Mouse (Mus musculus): ENCODE measurements around the gene Spem2. TPM values are rescaled to one million over a fixed set of nuclear protein-coding genes. Genes with fewer than 3 reads are reported as not detected.
A peak's percentile ranks its signal among the peaks of the same experiment; 100 is the strongest.

Gene Spem2
- polyA plus RNA-seq, 1 experiment = not detected

DNA sequence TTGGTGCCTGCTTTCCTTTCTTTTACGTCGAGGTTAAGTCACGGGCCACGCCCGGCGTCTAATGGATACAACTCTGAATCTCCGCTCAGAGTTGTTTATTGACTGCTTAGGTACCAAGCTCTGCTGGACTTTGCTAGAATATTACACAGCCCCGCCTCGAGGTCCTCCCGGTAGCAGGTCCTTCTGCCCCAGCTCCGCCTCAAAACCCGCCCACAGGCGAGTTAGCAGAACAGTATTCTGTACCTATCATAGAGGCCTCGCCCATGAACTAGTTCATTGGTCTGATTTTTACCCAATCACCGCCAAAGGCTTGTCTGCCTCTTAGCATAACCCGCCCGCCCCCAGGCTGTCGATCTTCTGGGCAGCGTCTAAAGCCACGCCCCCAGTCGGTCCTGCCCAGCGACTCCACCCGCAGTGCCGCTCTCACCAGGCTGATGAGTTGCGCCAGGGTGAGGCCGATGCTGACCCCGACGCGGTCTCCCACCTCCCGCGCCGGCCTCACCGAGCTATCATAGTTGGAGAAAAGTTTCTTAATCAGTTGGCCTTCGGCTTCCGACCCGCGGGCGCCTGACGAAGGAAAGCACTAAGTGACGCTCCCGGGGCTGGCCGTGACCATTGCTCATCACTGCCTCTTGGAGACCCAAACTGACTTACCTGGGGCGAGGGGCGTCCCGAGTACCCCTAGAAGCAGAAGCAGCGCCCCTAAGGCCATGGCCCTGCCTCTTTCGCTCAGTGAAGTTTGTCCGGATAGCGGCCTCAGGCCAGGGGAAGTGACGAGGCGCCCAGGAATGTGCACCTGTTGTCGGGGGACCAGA, 22.9 kb downstream of the Spem2 start, which contains the start of gene Chrnb1:
Gene Chrnb1, minus strand, starts transcription at position 776 of the 815 bp plus-strand sequence.
- Histone ChIP-seq H3K4me3 (ENCODE audit: insufficient read depth, low read depth, low read length) (peak within 1 kb of the TSS; percentile 68), H3K4me1 (ENCODE audit: control insufficient read depth, insufficient read depth, insufficient read length, low read length) (no peaks in the 10 kb centered on the region; the same call in 1 of the 2 replicates), H3K27ac (replicated peaks; ENCODE audit: low read depth, low read length) (peak within 1 kb of the TSS; percentile 91)

DNA sequence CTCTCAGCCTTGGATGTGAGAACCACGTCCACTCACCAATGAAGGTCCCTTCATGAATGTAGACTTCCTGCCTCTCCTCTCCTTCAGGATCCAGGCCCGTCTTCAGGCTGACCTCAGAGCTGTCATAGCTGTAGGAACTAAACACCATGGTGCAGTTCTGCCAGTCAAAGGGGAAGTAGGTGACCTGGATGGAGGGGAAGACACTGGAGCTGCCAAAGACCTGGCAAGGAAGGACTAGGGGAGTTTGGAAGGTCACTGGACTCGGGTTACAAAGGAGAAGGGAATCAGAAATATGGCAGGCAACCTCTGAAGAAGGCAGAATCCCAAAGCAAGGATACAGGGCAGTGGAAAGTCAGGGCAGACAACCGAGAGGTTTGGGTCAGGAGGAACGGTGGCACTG, 24.8 kb downstream of the Spem2 start:
- Histone ChIP-seq H3K4me3 (ENCODE audit: insufficient read depth, low read depth, low read length) (no peak overlapping the region), H3K4me1 (ENCODE audit: control insufficient read depth, insufficient read depth, insufficient read length, low read length) (no peaks in the 10 kb centered on the region), H3K27ac (replicated peaks; ENCODE audit: low read depth, low read length) (no peak overlapping the region)

DNA sequence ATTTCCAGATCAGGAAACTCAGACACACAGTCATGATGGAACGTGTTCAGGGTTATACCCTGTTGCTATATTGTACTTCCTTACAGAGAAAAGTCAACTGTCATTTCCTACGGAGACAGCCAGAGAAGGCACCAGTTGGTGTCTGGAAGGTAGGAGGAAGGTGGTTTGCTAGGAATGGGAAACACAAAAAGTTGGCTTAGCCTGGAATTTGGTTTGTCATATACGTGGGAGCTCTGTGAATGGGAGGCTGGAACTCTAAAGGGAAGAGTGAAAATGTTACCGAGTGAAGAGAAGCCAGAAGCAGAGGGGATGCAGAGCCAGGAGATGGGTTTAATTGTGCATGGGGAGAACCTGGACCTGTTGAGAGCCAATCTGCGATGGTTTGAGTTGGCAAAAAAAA, 26.8 kb downstream of the Spem2 start:
- Histone ChIP-seq H3K27ac (replicated peaks; ENCODE audit: low read depth, low read length) (no peak overlapping the region), H3K4me1 (ENCODE audit: control insufficient read depth, insufficient read depth, insufficient read length, low read length) (no peaks in the 10 kb centered on the region), H3K4me3 (ENCODE audit: insufficient read depth, low read depth, low read length) (no peak overlapping the region)

DNA sequence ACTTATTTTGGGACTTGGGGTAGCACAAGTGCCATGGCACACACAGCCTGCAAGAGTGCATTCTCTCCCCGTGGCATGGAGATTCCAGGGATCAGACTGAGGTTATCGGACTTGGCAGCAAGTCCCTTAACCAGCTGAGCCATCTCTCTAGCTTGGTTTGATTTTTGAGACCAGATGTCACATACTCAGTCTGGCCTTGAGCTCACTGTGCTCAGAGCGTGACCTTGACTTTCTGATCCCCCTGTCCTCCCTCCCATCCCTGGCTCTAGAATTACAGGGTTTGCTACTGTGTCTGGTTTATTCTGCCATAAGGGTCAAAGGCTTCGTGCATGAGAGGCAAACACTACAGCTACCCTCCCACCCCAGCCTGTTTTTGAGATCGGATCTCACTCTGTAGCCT, 28.8 kb downstream of the Spem2 start:
- H3K4me3 ChIP-seq (ENCODE audit: insufficient read depth, low read depth, low read length) = no peak overlapping the region
- 0 out of 2 replicates have a peak, but pooled peaks cover 3% of the 10 kb centered on the region for H3K4me1 ChIP-seq (ENCODE audit: control insufficient read depth, insufficient read depth, insufficient read length, low read length)
- H3K27ac ChIP-seq (replicated peaks; ENCODE audit: low read depth, low read length) = no peak overlapping the region

DNA sequence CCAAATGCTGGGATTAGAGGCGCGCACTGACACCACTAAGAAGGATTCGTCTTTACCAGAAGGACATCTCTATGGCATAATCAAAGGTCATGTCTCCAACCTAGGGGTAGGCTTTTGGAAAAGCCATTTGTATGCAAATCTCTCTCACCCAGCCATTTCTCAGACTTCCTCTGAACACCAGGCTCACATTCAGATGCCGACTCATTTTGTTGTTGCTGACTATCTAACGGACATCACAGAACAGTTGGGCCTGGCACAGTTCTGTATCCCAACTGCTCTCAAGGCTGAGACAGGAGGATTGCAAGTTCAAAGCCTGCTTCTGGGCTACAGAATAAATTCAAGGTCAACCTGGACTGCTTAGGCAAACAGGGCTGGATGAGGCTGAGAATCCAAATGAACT, 31.0 kb downstream of the Spem2 start:
- Histone ChIP-seq H3K4me3 (ENCODE audit: insufficient read depth, low read depth, low read length) (no peak overlapping the region), H3K27ac (replicated peaks; ENCODE audit: low read depth, low read length) (no peak overlapping the region), H3K4me1 (ENCODE audit: control insufficient read depth, insufficient read depth, insufficient read length, low read length) (0 out of 2 replicates have a peak, but pooled peaks cover 3% of the 10 kb centered on the region)

DNA sequence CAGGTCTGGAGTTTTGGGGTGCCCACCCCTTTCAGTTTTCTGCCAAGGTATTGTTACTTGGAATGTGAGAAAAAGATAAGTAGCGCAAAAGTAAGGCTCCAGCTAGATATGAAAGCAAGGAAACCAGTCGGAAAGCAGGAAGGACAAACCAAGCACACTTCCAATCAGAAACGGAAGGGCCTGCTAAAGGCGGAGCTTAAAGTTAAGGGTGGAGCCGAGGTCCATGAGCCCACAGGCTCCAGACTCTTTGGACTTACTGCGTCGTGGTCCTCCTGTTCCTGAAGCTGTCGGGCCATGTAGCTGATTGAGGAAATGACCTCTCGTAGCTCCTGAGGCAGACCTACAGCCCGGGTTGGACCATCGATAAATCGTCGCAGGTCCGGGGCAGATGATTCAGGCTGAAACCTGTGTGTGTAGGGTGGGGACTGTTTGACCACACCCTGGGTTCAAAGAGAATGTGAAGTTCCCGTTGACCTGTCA, 33.4 kb downstream of the Spem2 start:
- peak overlapping the region; percentile 36 for H3K27ac ChIP-seq (replicated peaks; ENCODE audit: low read depth, low read length)
- H3K4me1 ChIP-seq (ENCODE audit: control insufficient read depth, insufficient read depth, insufficient read length, low read length) = 0 out of 2 replicates have a peak, but pooled peaks cover 3% of the 10 kb centered on the region
- peak overlapping the region; percentile 42 for H3K4me3 ChIP-seq (ENCODE audit: insufficient read depth, low read depth, low read length)

DNA sequence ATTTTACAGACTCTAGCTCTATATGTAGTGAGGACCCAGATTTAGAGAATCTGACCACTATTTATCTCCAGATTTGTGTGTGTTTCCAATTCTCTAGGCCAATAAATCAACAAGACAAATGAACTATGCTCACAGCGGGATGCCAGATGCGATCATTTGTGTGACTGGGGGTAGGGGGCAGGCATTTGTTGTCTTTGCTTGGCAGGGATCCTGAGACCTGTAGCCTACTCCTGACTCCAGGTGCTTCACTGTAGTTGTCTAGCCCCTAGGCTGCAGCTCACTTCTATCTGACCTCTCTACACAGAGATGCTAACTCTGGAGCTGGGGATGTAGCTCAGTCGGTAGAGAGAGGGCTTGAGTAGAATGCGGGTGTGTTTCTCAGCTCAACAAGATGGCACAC, 36.4 kb downstream of the Spem2 start:
- no peak overlapping the region for H3K27ac ChIP-seq (replicated peaks; ENCODE audit: low read depth, low read length)
- H3K4me1 ChIP-seq (ENCODE audit: control insufficient read depth, insufficient read depth, insufficient read length, low read length) = 0 out of 2 replicates have a peak, but pooled peaks cover 3% of the 10 kb centered on the region

DNA sequence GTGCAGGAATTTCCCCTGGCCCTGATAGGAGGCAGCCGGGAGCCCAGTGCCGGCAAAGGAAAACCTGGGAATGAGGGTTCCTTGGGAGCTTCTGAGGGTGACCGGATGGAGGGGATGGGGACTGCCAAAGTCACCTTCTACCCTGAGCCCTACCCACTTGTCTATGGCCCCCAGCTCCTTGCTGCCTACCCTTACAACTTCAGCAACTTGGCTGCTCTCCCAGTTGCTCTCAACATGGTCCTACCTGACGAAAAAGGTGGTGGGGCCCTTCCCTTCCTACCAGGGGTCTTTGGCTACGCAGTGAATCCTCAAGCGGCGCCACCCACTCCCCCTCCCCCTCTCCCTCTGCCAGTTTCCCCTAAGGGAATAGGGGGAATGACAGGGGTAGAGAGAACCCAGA, 39.3 kb downstream of the Spem2 start:
- Histone ChIP-seq H3K4me1 (ENCODE audit: control insufficient read depth, insufficient read depth, insufficient read length, low read length) (no peaks in the 10 kb centered on the region), H3K27ac (replicated peaks; ENCODE audit: low read depth, low read length) (no peak overlapping the region), H3K4me3 (ENCODE audit: insufficient read depth, low read depth, low read length) (no peak overlapping the region)

More for the DNA sequence above, 36.4 kb downstream of the Spem2 start:
- no peak overlapping the region for H3K4me3 ChIP-seq (ENCODE audit: insufficient read depth, low read depth, low read length)

DNA sequence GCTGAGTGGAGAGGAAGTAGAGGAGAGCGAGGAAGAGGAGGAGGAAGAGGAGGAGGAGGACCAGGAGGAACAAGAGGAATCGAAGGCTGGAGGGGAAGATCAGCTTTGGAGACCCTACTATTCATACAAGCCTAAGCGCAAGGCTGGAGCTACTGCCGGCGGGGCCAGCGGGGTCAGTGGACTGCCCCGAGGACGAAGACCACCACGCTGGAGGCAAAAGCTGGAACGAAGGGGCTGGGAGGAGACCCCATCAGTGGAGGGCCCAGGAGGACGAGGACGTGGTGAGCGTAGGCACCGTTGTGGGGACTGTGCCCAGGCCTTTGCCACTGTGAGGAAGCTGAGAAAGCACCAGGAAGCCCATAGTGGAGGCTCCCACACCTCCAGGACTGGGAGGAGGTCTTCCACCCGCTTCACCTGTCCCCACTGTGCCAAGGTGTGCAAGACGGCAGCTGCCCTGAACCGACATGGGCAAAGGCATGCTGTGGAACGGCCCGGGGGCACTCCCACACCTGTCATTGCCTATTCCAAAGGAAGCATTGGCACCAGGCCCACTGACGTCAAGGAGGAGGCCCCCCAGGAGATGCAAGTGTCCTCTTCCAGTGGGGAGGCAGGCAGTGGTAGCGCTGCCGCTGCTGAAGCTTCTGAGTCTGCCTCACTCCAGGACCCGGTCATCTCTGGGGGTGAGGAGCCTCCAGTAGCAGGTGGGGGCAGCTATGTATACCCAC, 39.8 kb downstream of the Spem2 start:
- no peak overlapping the region for H3K27ac ChIP-seq (replicated peaks; ENCODE audit: low read depth, low read length)
- H3K4me3 ChIP-seq (ENCODE audit: insufficient read depth, low read depth, low read length) = no peak overlapping the region
- H3K4me1 ChIP-seq (ENCODE audit: control insufficient read depth, insufficient read depth, insufficient read length, low read length) = no peaks in the 10 kb centered on the region

DNA sequence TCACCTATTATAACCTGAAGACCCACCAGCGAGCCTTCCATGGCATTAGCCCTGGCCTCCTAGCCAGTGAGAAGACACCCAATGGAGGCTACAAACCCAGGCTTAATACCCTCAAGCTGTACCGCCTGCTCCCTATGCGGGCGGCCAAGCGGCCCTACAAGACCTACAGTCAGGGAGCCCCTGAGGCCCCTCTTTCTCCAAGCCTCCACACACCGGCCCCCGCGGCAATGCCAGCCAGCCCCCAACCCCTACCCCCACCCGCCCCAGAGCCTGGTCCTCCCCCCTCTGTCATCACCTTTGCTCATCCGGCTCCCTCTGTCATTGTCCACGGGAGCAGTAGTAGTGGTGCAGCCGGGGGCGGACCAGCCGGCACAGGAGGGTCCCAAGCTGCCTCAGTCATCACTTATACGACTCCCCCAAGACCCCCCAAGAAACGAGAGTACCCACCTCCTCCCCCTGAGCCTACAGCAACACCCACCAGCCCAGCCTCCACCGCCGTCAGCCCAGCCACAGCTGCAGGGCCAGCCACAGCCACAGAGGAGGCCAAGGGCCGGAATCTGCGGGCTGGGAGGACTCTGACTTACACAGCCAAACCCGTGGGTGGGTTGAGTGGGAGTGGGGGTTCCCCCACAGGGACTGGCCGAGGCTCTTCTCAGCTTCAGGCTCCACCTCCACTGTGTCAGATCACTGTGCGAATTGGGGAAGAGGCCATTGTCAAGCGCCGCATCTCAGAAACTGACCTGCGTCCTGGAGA, 40.6 kb downstream of the Spem2 start:
- H3K4me3 ChIP-seq (ENCODE audit: insufficient read depth, low read depth, low read length) = no peak overlapping the region
- H3K4me1 ChIP-seq (ENCODE audit: control insufficient read depth, insufficient read depth, insufficient read length, low read length) = no peaks in the 10 kb centered on the region
- no peak overlapping the region for H3K27ac ChIP-seq (replicated peaks; ENCODE audit: low read depth, low read length)

DNA sequence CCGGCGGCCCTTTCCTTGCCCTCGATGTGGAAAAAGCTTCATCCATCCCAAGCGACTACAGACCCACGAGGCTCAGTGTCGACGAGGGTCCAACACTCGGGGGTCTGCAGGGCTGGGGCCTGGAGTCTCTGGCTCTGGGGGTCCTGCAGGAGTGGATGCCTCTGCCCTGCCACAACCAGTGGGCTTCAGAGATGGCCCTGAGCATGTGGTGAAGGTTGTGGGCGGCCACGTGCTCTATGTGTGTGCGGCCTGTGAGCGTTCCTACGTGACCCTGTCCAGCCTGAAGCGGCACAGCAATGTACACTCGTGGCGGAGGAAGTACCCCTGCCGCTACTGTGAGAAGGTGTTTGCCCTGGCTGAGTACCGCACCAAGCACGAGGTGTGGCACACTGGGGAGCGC, 41.8 kb downstream of the Spem2 start:
- no peaks in the 10 kb centered on the region for H3K4me1 ChIP-seq (ENCODE audit: control insufficient read depth, insufficient read depth, insufficient read length, low read length)
- no peak overlapping the region for H3K4me3 ChIP-seq (ENCODE audit: insufficient read depth, low read depth, low read length)

DNA sequence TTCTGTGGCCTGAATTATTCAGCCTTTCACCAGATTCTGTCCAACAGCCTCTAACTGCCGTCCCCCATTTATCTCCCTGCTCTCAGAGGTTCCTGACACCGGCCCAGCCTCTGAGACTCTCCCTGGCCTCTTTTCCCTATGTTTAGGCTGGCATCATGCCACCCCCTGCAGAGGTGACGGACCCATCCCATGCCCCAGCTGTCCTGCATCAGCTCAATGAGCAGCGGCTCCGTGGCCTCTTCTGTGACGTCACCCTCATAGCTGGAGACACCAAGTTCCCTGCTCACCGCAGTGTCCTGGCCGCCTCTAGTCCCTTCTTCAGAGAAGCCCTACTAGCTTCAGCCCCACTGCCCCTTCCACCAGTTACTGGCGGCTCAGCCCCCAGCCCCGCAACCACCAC, 42.5 kb downstream of the Spem2 start:
- Histone ChIP-seq H3K27ac (replicated peaks; ENCODE audit: low read depth, low read length) (no peak overlapping the region), H3K4me1 (ENCODE audit: control insufficient read depth, insufficient read depth, insufficient read length, low read length) (no peaks in the 10 kb centered on the region), H3K4me3 (ENCODE audit: insufficient read depth, low read depth, low read length) (no peak overlapping the region)

More for the DNA sequence above, 41.8 kb downstream of the Spem2 start:
- H3K27ac ChIP-seq (replicated peaks; ENCODE audit: low read depth, low read length) = no peak overlapping the region

DNA sequence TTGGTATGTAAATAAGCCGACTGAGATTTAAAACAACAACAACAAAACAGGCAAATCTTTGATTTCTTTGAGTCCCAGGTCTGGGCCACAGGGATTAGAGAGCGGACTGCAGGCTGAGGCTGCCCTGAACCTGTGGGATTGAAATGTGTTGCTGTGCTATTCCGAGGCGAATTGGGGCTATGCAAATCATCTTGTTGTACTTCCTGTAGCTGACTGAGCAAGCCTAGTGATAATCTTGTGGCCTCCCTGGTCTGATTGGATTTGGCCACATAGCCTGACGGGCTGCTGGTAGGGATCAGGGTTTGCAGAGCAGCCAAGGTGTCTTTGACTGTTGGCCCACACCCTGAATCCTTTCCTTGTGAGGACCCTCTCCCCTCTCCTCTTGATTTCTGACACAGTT, 43.3 kb downstream of the Spem2 start:
- Histone ChIP-seq H3K4me3 (ENCODE audit: insufficient read depth, low read depth, low read length) (no peak overlapping the region), H3K27ac (replicated peaks; ENCODE audit: low read depth, low read length) (no peak overlapping the region), H3K4me1 (ENCODE audit: control insufficient read depth, insufficient read depth, insufficient read length, low read length) (no peaks in the 10 kb centered on the region)

DNA sequence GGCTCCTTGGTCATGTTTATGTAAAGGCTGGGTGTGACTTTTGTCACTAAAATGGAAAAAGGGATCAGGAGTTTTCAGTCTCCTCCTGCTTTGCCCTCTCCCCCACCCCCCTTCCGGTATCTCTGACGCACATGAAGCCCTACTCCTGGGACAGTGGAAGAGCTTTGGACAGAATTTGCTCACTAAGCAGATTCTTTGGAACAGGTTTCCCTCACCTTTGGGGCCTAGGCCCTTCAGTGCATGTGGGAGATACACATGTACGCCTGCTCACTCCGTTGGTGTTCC, 50.7 kb downstream of the Spem2 start:
- H3K4me3 ChIP-seq (ENCODE audit: insufficient read depth, low read depth, low read length) = peak overlapping the region; percentile 90
- peaks cover 14% of the 10 kb centered on the region for H3K4me1 ChIP-seq (ENCODE audit: control insufficient read depth, insufficient read depth, insufficient read length, low read length)
- peak overlapping the region; percentile 77 for H3K27ac ChIP-seq (replicated peaks; ENCODE audit: low read depth, low read length)

Data from brown adipose tissue, adult 24 weeks (tissue).